Mouse (Mus musculus): ENCODE measurements around the gene Gnmt. TPM values are rescaled to one million over a fixed set of nuclear protein-coding genes. Genes with fewer than 3 reads are reported as not detected.

The Gnmt gene
- polyA plus RNA-seq, 1 experiment from 2014 or later = 0.34 TPM

DNA sequence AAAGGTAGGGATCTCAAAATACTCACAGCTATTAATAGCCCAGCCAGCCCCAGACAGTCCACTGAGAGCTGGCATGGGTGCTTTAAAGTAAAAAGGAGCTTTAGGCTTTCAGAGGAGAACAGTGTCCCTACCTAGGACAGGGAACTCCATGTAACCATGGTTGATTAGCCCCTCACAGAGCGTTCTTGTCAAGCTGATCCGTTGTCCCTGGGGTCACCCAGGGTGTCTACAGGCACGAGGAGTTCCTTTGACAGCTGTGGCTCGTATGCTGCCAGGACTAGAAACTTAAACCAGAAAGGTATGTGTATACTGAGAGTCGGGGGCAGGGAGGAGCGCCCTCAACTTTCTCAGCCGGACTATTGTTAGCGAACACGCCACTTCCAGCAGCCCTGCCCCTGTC is 50.1 kb downstream of the Gnmt start:
- Histone ChIP-seq H3K27me3 (no peaks in the 10 kb centered on the region), H3K4me1 (peaks cover 40% of the 10 kb centered on the region), H3K4me2 (peak overlapping the region; percentile 95), H3K36me3 (peaks cover 52% of the 10 kb centered on the region), H3K9ac (peak overlapping the region; percentile 84), H3K4me3 (peak overlapping the region; percentile 89), H3K9me3 (no peaks in the 10 kb centered on the region), H3K27ac (peak overlapping the region; percentile 90)
- WGBS = 31% methylated on average over 9 of the region's 9 CpGs
- ATAC-seq (ENCODE audit: insufficient number of reproducible peaks, insufficient read depth, low FRiP score, low TSS enrichment, low read depth) = no peak

DNA sequence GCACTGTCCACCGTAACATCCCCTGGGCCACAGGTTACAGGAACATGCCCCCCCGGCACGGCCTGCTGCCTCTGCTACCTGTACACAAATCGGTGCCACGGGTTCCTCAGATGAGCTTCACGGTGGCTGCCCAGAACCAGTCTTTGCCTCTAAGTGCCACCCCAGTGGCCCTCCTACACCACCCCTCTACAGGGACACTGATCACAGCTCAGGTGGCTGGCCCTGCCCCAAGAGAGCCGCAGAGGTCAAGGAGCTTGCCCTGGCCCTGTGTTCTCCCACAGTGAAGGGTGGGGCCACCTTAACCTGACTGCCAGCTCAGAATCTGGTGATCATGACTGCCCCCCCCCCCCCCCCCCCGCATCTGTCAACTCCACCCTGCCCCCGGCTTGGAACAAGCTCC is 50.6 kb downstream of the Gnmt start, which contains the start of gene Mea1:
Gene Mea1 (plus strand): TSS at position 378 of the 400 bp plus-strand sequence.
- Histone ChIP-seq H3K4me2 (peak within 1 kb of the TSS; percentile 95), H3K9ac (peak within 1 kb of the TSS; percentile 84), H3K27ac (peak within 1 kb of the TSS; percentile 90), H3K4me3 (peak within 1 kb of the TSS; percentile 89), H3K36me3 (peaks cover 47% of the 10 kb centered on the region), H3K9me3 (no peaks in the 10 kb centered on the region), H3K27me3 (no peaks in the 10 kb centered on the region), H3K4me1 (peaks cover 41% of the 10 kb centered on the region)
- ATAC-seq (ENCODE audit: insufficient number of reproducible peaks, insufficient read depth, low FRiP score, low TSS enrichment, low read depth) = no peak
- 81% methylated on average over 9 of the region's 9 CpGs for WGBS

Other genes with a start within 250 kb of the Gnmt start
- gene Ttbk1, start 241.5 kb downstream of the Gnmt start, polyA plus RNA-seq (2015; fragmentation: Nextera tagmentation; extraction: Ambion mirVana) = 0.14 and 0.27 TPM in 2 replicates
- gene Dnph1, start 232.5 kb downstream of the Gnmt start, polyA plus RNA-seq (2015; fragmentation: Nextera tagmentation; extraction: Ambion mirVana) = 60.8 and 63.5 TPM in 2 replicates
- 10.7 and 11.4 TPM in 2 replicates for gene Cul9, start 182.8 kb downstream of the Gnmt start, polyA plus RNA-seq (2015; fragmentation: Nextera tagmentation; extraction: Ambion mirVana)
- 6.3 and 8.9 TPM in 2 replicates for gene Srf, start 173.0 kb downstream of the Gnmt start, polyA plus RNA-seq (2015; fragmentation: Nextera tagmentation; extraction: Ambion mirVana)
- 148 and 149 TPM in 2 replicates for gene Ptk7, start 99.7 kb downstream of the Gnmt start, polyA plus RNA-seq (2015; fragmentation: Nextera tagmentation; extraction: Ambion mirVana)
- 21.8 and 26.3 TPM in 2 replicates for gene Klc4, start 83.1 kb downstream of the Gnmt start, polyA plus RNA-seq (2015; fragmentation: Nextera tagmentation; extraction: Ambion mirVana)
- 92.7 and 95.4 TPM in 2 replicates for gene Mrpl2, start 82.9 kb downstream of the Gnmt start, polyA plus RNA-seq (2015; fragmentation: Nextera tagmentation; extraction: Ambion mirVana)
- gene Cul7, start 78.8 kb downstream of the Gnmt start, polyA plus RNA-seq (2015; fragmentation: Nextera tagmentation; extraction: Ambion mirVana) = 57.4 and 64.1 TPM in 2 replicates
- gene Rrp36, start 54.8 kb downstream of the Gnmt start, polyA plus RNA-seq (2015; fragmentation: Nextera tagmentation; extraction: Ambion mirVana) = 72.3 and 75.6 TPM in 2 replicates
- gene Mea1, start 50.4 kb downstream of the Gnmt start, polyA plus RNA-seq (2015; fragmentation: Nextera tagmentation; extraction: Ambion mirVana) = 160 and 176 TPM in 2 replicates
- gene Klhdc3, start 48.3 kb downstream of the Gnmt start, polyA plus RNA-seq (2015; fragmentation: Nextera tagmentation; extraction: Ambion mirVana) = 121 and 133 TPM in 2 replicates
- gene Ppp2r5d, start 24.1 kb downstream of the Gnmt start, polyA plus RNA-seq (2015; fragmentation: Nextera tagmentation; extraction: Ambion mirVana) = 85.8 and 100 TPM in 2 replicates
- 27.9 and 32.4 TPM in 2 replicates for gene Pex6, start 17.7 kb downstream of the Gnmt start, polyA plus RNA-seq (2015; fragmentation: Nextera tagmentation; extraction: Ambion mirVana)
- 65.5 and 67.0 TPM in 2 replicates for gene Cnpy3, start 23.0 kb upstream of the Gnmt start, polyA plus RNA-seq (2015; fragmentation: Nextera tagmentation; extraction: Ambion mirVana)
- 0.53 TPM in 1 of 2 replicates, not detected in the other for gene Ptcra, start 34.5 kb upstream of the Gnmt start, polyA plus RNA-seq (2015; fragmentation: Nextera tagmentation; extraction: Ambion mirVana)
- gene 2310039H08Rik, start 43.5 kb upstream of the Gnmt start, polyA plus RNA-seq (2015; fragmentation: Nextera tagmentation; extraction: Ambion mirVana) = 69.8 and 78.6 TPM in 2 replicates
- gene Rpl7l1, start 53.5 kb upstream of the Gnmt start, polyA plus RNA-seq (2015; fragmentation: Nextera tagmentation; extraction: Ambion mirVana) = 172 and 178 TPM in 2 replicates
- 4.4 and 5.0 TPM in 2 replicates for gene Bicral, start 129.3 kb upstream of the Gnmt start, polyA plus RNA-seq (2015; fragmentation: Nextera tagmentation; extraction: Ambion mirVana)
- gene Tbcc, start 161.5 kb upstream of the Gnmt start, polyA plus RNA-seq (2015; fragmentation: Nextera tagmentation; extraction: Ambion mirVana) = 58.5 and 63.3 TPM in 2 replicates
- not detected in 2 replicates for gene Prph2, start 181.3 kb upstream of the Gnmt start, polyA plus RNA-seq (2015; fragmentation: Nextera tagmentation; extraction: Ambion mirVana)

All from embryonic facial prominence, embryonic 13.5 days (tissue).